Comparison of ENCODE assay signal across 16 mouse cellular contexts in genomic region chrX:150815601-150816000, GRCm38 (mm10). TPM values are rescaled to one million over a fixed set of nuclear protein-coding genes. Genes with fewer than 3 reads are reported as not detected.
DNase-seq lines count a peak whose midpoint lies in the region.
"Had no signal": no experiment of that assay in that cellular context is flagged by ENCODE, and none has a peak within 500 bp of the region (broad histone marks: within the 10 kb centered on the region; RNA-seq: fewer than 3 reads in every experiment).

No protein-coding gene starts in this region.

- peak; percentile 43 for DNase-seq in adrenal gland, postnatal 10 days
- DNase-seq in adrenal gland, postnatal 4 days (ENCODE audit: low spot score in 2 of 2), result no peak
- peak; percentile 51 for DNase-seq in ovary, adult 18-20 months (ENCODE audit: low spot score)
- DNase-seq in ovary, postnatal 14 days (ENCODE audit: low spot score), result no peak
- DNase-seq in adrenal gland, postnatal 14 days, result peak; percentile 48
- DNase-seq in neural tube, embryonic 10.5 days (ENCODE audit: extremely low spot score, low spot score), result no peak
- no peak for DNase-seq in layer of hippocampus, adult 18-20 months (ENCODE audit: low spot score in 2 of 2)
- DNase-seq: B cell, adult 2 months; cerebellum, adult 11 months; cerebellum, adult 9-10 months; cerebellum, postnatal 36 days; heart, postnatal 4 days; kidney, adult 18-20 months; kidney, postnatal 25 days; liver, postnatal 0 days; lung, postnatal 36 days had no signal

RNA-seq across cellular contexts. Expression of gene Maged2, which starts 1.5 kb away (rescaled TPM):
- 100 to 1,000 TPM; 127 to 141 TPM for total RNA-seq in adrenal gland, postnatal 10 days (2021)
- total RNA-seq in adrenal gland, postnatal 4 days (2021), result 100 to 1,000 TPM; 243 to 258 TPM
- total RNA-seq in adrenal gland, postnatal 14 days (2021), result 91.0 and 103 TPM in 2 replicates
- total RNA-seq in layer of hippocampus, adult 18-20 months (2021), result 10 to 100 TPM; 50.9 to 51.6 TPM

Comparison
In these comparisons a context has a peak if more than half of its experiments do, and no peak if none do; other contexts are left out.
1. DNase-seq: peak in adrenal gland, postnatal 10 days (single experiment), ovary, adult 18-20 months (single experiment) and adrenal gland, postnatal 14 days (single experiment); none in adrenal gland, postnatal 4 days (0 of 2), ovary, postnatal 14 days (single experiment), neural tube, embryonic 10.5 days (single experiment) and layer of hippocampus, adult 18-20 months (0 of 2).